Mouse (Mus musculus): ENCODE measurements around the gene Speg.

The Speg gene

GRCm38 (mm10) chr1:75463652-75464204 lies 88.6 kb downstream of the Speg start:
- DNase-seq: peak; percentile 87

- peak; percentile 89 for DNase-seq
These were observed 92.3 kb downstream of the Speg start for GRCm38 (mm10) chr1:75467215-75467927.

- no peak for DNase-seq
These were observed 94.3 kb downstream of the Speg start for GRCm38 (mm10) chr1:75469287-75469825.

- no peak for DNase-seq
These were observed 101.3 kb downstream of the Speg start for GRCm38 (mm10) chr1:75476441-75476840.

GRCm38 (mm10) chr1:75477264-75477965 lies 102.3 kb downstream of the Speg start:
- peak; percentile 85 for DNase-seq

- DNase-seq: no peak
These were observed 102.8 kb downstream of the Speg start for GRCm38 (mm10) chr1:75477966-75478290.

- DNase-seq: peak; percentile 45
These were observed 103.4 kb downstream of the Speg start for GRCm38 (mm10) chr1:75478497-75478896.

GRCm38 (mm10) chr1:75478916-75479634 lies 104.0 kb downstream of the Speg start, which contains the start of the genes Chpf and Tmem198:
Gene Chpf, minus strand, starts transcription at chr1:75479307.
Gene Tmem198, plus strand, starts transcription at chr1:75479532.
- DNase-seq: peak; percentile 99

- no peak for DNase-seq
These were observed 104.5 kb downstream of the Speg start for GRCm38 (mm10) chr1:75479635-75479989.

- DNase-seq: no peak
These were observed 104.9 kb downstream of the Speg start for GRCm38 (mm10) chr1:75480036-75480435.

GRCm38 (mm10) chr1:75480735-75481134 lies 105.6 kb downstream of the Speg start:
- no peak for DNase-seq

Measured in retina, postnatal 1 day (tissue).